Mouse (Mus musculus) gonadal fat pad, adult 2 months (tissue): ENCODE results near the gene Gm10642. TPM values are rescaled to one million over a fixed set of nuclear protein-coding genes. Genes with fewer than 3 reads are reported as not detected.

Experiments used
- DNase-seq: peaks from one replicate; pipeline ENCODE4 v3.0.0-alpha.2; 2012; ENCODE audit warnings: low read depth
- polyA plus RNA-seq: library from polyadenylated mRNA; depleted of rRNA; stranded (reverse); fragments of >200 nt; gene quantifications from 2 replicates; pipeline ENCODE4 v1.2.3, GENCODE M21; 2012; rRNA removed

The Gm10642 gene
- 2.2 and 2.4 TPM in 2 replicates for polyA plus RNA-seq

GRCm38 (mm10) chr9:70656130-70657007, at the start of gene Gm10642:
Gene Gm10642, plus strand, starts transcription at chr9:70656251.
- DNase-seq, result no peak

DNA sequence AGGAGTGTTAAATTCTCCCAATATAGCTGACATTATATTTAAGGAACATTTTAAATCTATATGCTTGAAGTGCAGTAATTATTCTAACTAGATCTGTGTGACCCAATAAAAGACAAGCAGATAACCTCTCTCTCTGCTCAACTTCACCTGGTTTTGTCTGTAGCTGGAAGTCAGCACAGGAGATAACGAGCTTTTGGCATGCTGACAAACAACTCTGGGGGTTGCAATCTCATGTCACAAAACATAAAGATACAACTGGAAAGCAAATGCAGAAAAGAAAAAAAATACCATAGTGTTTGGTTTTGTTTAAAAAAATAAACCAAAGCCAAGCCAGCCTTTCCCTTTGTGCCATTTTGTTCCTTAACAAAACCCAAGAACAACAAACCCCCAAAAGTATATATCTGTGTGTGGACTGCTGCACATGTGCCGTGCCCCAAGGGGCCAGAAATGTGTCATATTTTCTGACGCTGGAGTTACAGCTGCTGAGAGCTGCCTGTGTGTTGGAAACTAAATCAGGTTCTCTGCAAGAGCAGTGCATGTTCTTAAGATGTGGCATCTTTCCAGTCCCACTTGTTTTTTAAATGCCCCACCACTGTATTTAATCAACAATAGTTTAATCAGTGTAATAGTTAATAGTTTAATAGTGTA, 44.9 kb upstream of the Gm10642 start:
- DNase-seq, result no peak

DNA sequence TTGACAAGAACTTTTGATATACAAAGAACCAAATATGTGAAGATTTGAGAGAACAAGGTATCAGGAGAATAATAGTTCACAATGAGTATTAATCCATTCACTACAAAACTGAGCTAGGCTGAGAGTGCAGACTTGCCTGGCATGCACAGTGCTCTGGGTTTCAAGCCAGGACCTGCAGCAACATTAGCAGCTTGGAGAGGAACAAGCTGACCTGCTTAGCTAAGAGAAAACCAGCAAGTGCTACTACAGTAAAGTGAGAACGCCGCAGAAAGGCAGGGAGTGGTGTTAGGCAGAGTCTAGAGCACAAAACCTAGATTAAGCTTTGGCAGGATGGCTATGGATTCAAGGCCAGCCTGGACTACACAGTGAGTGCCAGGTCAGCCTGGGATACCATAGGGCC, 26.3 kb upstream of the Gm10642 start:
- DNase-seq, result no peak

DNA sequence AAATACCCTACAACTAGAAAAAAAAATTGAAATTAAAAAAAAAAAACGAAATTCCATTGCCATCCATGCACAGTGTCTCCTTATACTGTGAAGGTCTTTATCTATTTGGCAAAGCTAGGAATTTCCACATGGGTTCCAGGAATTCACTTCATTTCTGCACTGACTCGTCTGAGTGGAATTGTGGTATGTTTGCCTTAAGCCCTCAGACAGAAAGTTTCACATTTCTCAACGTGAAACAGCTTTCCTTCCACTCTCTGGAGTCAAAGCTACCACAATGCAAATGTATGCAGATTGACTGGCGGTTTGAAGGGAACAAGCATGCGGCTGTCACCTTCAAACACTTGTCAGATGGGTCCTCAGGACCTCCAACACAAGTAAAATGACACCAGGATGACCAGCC, 24.4 kb upstream of the Gm10642 start:
- DNase-seq, result no peak

DNA sequence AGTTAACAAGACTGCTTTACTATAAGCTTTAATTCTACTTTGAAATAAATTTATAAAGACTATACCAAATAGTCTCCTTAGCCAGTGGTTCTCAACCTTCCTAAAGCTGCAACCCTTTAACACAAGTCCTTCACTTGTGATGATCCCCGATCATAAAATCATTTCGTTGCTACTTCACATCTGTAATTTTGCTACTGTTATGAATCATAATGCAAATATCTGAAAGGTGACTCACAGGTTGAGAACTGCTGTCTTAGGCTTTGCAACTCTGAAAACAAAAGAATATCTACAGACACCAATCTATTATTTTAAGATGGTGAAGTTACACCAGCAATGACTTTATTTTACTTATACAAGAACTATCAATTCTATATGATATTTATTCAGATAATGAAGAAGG, 19.3 kb upstream of the Gm10642 start:
- DNase-seq, result no peak

GRCm38 (mm10) chr9:70650260-70650659, 5.8 kb upstream of the Gm10642 start:
- no peak for DNase-seq

GRCm38 (mm10) chr9:70650994-70651393, 5.1 kb upstream of the Gm10642 start:
- no peak for DNase-seq

DNA sequence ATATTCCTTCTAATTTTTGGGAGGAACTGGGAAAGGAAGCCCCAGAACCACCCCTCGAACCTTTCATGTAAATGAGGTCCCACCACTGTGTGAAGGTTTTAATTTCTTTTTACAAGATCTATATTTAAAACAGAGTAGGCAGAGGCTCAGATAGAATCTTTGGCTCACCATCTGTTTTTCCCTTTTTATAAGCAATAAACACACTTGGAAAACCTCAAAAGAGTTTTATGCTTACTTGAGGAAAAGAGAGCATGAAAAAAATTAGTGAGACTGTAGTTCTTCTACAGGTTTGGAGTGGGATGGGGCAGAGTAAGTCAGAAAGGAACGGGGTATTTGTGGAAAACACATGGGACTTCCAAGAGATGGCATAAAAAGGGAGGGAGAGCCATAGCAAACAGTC, 3.8 kb upstream of the Gm10642 start:
- no peak for DNase-seq

DNA sequence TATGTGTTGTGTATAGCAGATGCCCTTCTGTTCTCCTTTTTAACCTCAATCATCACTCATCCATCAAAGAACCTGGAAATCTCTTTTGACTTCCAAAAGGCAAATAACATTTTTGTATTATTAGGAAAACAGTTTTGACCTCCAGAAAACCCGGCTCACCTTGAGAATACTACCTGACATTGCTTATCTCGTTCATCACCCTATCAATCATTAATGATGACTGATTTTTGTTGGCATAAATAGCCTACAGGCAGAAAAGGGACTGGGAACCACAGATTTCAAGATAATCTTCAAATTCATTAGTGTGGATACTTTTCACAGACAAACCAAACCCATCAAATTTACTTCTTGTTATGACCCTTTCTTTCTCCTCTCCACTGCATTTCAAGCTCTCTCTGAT, 2.2 kb upstream of the Gm10642 start:
- no peak for DNase-seq

DNA sequence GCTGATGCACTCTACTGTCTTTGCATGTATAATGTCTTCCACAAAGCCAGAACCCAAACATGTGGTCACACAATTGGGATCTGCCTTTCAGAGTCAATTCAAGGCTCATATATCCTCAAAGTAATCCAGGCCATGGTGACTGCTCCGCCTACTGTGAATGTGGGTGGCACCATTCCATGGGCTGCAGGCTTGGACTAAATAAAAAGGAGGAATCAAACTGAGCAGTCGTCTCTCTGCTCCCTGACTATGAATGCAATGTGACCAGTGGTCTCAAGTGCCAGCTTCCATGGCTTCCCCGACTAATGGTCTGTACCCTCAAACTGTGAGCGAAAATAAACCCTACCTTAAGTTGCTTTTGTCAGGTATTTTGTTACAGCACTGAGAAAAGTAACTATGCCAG, 1.6 kb upstream of the Gm10642 start:
- no peak for DNase-seq

DNA sequence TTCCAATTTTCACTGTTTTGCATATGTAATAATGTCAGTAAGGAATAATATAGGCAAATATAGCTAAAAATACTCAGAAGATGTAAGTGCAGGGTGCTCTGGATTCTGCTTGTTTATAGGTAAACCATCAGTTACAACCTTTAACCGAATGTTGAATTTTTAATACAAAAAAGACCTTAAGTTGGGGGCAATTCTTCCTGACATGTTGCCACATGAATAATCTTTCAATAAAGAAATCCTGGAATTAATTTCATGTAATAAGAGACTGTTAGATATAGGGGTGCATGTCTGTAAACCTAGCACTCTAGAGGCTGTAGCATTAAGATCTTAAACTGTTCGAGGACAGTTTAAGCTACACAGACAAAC, 304 bp upstream of the Gm10642 start:
- DNase-seq, result no peak

DNA sequence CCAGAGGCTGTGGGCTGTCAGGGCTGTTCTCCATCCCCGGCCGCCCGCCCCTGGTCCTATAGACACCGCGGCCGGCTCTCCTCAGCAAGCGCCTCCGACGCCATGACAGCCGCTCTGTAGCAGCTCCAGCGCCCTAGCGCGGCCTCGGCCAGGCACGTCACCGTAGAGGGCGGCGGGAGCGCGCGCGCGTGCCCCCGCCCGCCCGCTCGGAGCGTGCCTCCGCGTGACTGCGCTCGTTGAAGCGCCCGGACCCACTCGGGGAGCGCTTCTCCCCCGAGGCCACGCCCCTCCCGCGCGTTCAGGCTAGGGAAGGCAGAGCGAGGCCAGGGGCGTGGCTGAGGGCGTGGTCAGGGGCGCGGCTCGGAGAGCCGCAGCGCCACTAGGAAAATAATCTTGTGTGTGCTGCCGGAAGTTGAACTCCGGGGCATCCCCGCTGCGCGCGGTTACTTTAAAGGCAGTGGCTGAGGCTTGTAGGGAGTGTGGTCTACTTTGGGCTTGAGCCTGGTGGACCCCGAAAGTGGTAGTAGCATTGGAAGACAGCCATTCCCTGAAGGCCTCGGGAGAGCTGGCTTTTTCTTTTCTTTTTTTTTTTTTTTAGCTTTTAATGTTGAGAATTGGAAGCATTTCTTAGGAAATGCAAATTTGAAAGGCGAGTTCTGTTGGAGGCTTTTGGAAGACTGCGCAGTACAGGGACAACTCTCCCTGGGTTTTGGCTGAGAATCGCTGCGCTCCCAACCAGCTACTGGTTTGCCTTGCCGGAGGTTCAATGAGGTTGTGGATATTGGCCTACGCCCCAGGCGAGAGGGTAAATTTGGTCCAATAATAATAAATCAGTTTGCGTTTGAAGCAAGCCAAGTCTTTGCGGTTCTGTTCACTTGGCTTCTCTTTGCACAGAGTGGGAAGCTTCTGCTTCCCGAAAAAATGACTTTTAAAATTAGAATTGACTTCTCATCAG, 1.2 kb downstream of the Gm10642 start, which contains the start of gene Mindy2:
Gene Mindy2, minus strand, starts transcription at position 162 of the 955 bp plus-strand sequence.
- peak; percentile 72 for DNase-seq

GRCm38 (mm10) chr9:70658266-70658665, 2.2 kb downstream of the Gm10642 start:
- DNase-seq, result no peak

GRCm38 (mm10) chr9:70664847-70665246, 8.8 kb downstream of the Gm10642 start:
- DNase-seq, result no peak

DNA sequence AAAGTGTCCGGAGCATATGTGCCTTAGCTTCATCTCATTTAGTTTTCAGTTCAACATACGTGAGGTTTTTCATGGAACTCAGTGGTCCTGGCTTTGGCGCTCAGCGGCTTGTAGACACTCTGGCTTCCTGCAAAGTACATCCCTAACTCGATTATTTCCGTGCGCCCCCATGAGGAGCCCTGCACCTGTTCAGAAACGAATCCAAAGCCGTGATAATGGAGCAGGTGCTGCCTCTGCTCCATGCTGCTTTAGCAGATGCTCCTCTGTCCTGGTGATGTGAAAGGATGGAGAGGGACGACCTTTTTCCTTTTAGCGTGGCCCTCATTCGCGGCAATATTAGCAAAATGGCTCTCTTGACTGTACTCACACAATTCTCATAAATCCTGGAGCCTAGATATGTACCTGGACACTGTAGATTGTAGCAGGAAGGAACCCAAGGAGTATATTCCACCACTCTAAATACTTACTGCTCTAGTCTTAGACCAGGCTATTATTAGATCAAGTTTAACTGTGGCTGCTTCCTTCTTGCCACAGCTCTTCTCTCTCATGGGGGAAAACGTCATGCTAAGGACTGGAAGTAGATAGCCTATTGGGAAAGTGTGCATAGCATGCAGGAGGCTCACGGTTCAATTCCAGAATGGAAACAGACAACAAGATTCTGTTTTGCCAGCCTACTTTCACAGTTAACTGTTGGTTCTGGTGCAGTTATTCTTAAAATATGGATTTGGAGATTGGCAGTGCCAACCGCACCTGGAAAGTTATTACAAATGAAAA, 9.5 kb downstream of the Gm10642 start:
- no peak for DNase-seq

DNA sequence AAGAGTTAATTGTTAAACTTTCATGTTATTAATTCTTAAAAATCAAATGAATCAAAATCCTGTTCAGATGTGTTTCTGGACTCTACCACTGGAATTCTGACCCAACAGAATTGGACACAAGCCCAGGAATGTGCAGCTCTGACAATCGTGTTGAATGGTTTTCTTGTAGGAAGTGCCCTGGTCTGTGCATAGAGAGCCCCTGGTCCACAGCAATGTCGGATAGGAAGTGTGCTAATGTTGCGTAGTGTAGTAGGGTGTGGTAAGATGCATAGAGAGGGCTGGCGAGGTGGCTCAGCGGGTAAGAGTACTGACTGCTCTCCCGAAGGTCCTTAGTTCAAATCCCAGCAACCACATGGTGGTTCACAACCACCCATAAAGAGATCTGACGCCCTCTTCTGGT, 10.8 kb downstream of the Gm10642 start:
- no peak for DNase-seq

GRCm38 (mm10) chr9:70668048-70668447, 12.0 kb downstream of the Gm10642 start:
- no peak for DNase-seq

DNA sequence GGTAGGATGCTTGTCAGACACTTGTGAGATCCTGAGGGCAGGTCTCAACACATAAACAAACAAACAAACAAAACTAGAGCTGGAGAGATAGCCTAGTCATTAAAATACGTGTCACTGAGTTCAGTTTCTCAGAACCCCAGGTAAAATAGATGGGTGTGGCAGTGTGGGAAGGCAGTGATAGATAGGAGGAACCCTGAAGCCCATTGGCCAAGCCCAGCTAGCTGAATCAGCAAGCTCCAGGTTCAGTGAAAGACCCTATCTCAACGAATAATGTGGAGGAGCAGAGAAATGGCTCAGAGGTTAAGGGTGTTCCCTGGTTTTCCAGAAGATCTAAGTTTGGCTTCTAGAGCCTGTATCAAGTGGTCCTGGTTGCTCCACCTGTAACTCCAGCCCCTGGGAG, 13.1 kb downstream of the Gm10642 start:
- DNase-seq, result no peak

GRCm38 (mm10) chr9:70670381-70670780, 14.3 kb downstream of the Gm10642 start:
- DNase-seq, result no peak

GRCm38 (mm10) chr9:70671278-70671677, 15.2 kb downstream of the Gm10642 start:
- no peak for DNase-seq
